Mouse (Mus musculus): ENCODE measurements around the gene Fam189a2.

DNA sequence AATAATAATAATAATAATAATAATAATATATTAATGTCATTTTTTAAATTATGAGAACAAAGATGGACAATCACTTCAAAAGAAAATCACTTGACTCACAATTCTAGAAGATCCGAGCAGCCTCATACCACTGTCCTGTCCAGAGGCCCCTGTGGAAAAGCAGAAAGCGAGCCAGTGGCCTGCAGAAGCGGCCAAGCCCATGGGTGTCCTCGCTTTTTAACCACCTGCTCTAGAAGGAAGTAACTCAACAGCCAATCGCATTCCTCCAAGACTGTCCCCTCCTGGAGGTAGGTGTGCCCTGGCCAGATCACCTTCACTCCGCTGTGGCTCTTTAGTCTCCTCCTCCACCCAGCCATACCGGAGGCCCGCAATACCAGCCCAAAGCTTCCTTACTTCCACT is 75.4 kb downstream of the Fam189a2 start:
- TF ChIP-seq CTCF (IDR thresholded peaks at IDR 0.05; ENCODE audit: low read depth, low read length) (no peak), POLR2AphosphoS5 (IDR thresholded peaks at IDR 0.05; ENCODE audit: insufficient replicate concordance, low read depth, low read length) (no peak), GATA1 (IDR thresholded peaks at IDR 0.05; ENCODE audit: borderline replicate concordance, low read length) (no peak)
